Mouse (Mus musculus) hindbrain, postnatal 0 days (tissue): ENCODE results near the gene Fli1. TPM values are rescaled to one million over a fixed set of nuclear protein-coding genes. Genes with fewer than 3 reads are reported as not detected.

Experiments used
- ATAC-seq: fragments of 200-750 bp; cut with Nextera tagmentation; 2 replicates; pipeline ENCODE4 v1.8.0; 2017; ENCODE audit warnings: mild to moderate bottlenecking, moderate TSS enrichment, moderate library complexity
- DNase-seq: peaks from one replicate; pipeline ENCODE4 v3.0.0-alpha.2; 2015; ENCODE audit warnings: low spot score
- H3K27ac ChIP-seq: fragments of 300-500 bp; sonication (generic); 2 replicates; pipeline ENCODE4 v1.5.1; 2014; ENCODE audit warnings: mild to moderate bottlenecking
- H3K27me3 ChIP-seq: fragments of 300-500 bp; sonication (generic); 2 replicates; pipeline ENCODE4 v1.6.1; 2014; ENCODE audit warnings: low read length, mixed read lengths; ENCODE audit not compliant: insufficient read depth
- H3K36me3 ChIP-seq: fragments of 300-500 bp; sonication (generic); 2 replicates; pipeline ENCODE4 v1.6.1; 2014; ENCODE audit warnings: low read length, mixed read lengths; ENCODE audit not compliant: insufficient read depth
- H3K4me1 ChIP-seq: fragments of 300-500 bp; sonication (generic); 2 replicates; pipeline ENCODE4 v1.6.1; 2014; ENCODE audit warnings: antibody characterized with exemption, low read length, mixed read lengths; ENCODE audit not compliant: insufficient read depth
- H3K4me2 ChIP-seq: fragments of 300-500 bp; sonication (generic); 2 replicates; pipeline ENCODE4 v1.6.1; 2014; ENCODE audit warnings: low read depth, mild to moderate bottlenecking, low read length, moderate library complexity, mixed read lengths
- H3K4me3 ChIP-seq: fragments of 300-500 bp; sonication (generic); 2 replicates; pipeline ENCODE4 v1.5.1; 2014; ENCODE audit warnings: low read length
- H3K9ac ChIP-seq: fragments of 300-500 bp; sonication (generic); replicated peaks from 2 replicates; pipeline ENCODE4 v1.6.1; 2014; ENCODE audit warnings: mild to moderate bottlenecking, low read length, moderate library complexity, mixed read lengths
- H3K9me3 ChIP-seq: fragments of 300-500 bp; sonication (generic); 2 replicates; pipeline ENCODE4 v1.6.1; 2016; ENCODE audit warnings: low read length, mixed read lengths
- CTCF ChIP-seq: IDR thresholded peaks from 2 replicates; pipeline ENCODE4 v1.5.1; 2016; ENCODE audit warnings: antibody characterized with exemption, control low read depth, low read depth
- WGBS: fragments of 180-500 bp; shearing (Covaris S2); extraction: QIAGEN DNeasy Blood & Tissue Kit; methylation state at CpG from one replicate; pipeline ENCODE4 v1.1.7; 2014; 5-methylcytosine and 5-hydroxymethylcytosine counted together
- polyA plus RNA-seq: library from polyadenylated mRNA; unstranded; fragments of >200 nt; fragmentation: Nextera tagmentation; extraction: Ambion mirVana; gene quantifications from 2 replicates; pipeline ENCODE4 v1.2.1, GENCODE M21; 2015
- total RNA-seq: library from RNA; depleted of rRNA; stranded (reverse); fragments of >200 nt; gene quantifications from 2 replicates; pipeline ENCODE4 v1.2.3, GENCODE M21; 2014

Gene Fli1
- total and polyA plus RNA-seq, 2 experiments from 2014 or later = 5.6 to 10.8 TPM

DNA sequence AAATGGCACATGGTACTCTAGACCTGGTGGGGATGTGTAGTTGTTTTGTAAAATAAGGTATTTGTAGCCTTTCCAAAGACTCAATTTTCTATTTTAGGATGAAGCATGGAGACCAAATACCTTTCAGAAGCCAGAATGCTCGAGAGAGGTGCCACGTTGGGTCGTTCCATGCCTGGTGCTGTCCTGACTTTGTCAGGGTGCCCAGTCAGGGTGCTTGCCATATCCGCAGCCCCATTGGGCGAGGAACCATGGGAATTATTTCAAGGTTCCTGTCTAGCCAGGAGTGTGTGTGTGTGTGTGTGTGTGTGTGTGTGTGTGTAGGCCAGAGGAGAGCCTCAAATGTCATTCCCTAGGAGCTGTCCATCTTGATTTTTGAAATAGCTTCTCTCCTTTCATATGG is 132.0 kb downstream of the Fli1 start:
- no peak overlapping the region for H3K4me2 ChIP-seq
- 90% methylated on average over 5 of the region's 5 CpGs for WGBS
- no peak for DNase-seq
- no peak for ATAC-seq
- no peak overlapping the region for H3K9ac ChIP-seq
- H3K36me3 ChIP-seq = no peaks in the 10 kb centered on the region
- H3K27me3 ChIP-seq = 0 out of 2 replicates have a peak, but pooled peaks cover 10% of the 10 kb centered on the region
- TF ChIP-seq CTCF = no peak
- no peaks in the 10 kb centered on the region for H3K4me1 ChIP-seq
- no peak overlapping the region for H3K4me3 ChIP-seq
- no peak overlapping the region for H3K27ac ChIP-seq
- no peaks in the 10 kb centered on the region for H3K9me3 ChIP-seq

DNA sequence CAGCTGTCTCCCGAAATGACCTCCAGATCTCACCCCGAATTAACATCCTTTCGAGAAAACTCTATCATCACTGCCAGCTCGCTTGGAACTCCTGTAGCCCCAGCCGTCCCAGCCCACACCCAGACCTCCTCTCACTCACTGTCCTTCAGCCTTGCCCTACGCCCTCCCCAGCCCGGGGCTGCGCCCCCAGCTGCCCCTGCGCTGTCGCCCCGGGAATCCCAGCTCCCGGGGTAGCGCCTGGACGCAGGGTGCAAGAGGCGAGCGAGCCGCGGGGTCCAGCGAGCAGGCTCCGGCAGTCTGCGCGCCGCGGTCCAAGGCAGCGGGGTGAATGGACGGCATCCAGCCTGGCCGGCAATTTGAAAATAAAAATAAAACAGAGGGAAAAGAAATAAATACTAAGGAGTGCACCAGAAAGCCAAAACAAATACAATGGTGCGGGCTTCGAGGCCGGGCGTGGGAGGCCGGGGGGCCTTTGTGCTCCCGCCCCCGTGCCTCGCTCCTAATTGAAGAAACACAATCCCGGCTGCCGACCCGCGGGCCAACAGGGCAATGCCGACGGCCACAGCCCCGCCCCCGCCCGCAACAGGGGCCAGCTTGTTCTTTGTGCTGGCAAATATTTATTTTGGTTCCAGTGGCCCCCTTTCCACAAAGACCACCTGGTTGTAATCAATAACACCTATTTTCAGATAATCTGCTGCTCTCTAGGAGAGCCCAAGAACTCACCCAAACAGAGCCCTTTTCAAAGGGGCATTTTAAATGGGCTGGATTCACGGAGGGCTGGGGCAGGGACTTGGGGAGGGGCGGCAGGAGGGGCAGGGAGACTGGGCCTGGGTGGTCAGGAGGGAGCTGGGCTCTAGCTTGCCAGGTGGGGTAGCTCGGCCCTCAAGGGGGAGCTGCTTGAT is 133.3 kb downstream of the Fli1 start:
- DNase-seq = peak; percentile 17
- H3K27me3 ChIP-seq = 0 out of 2 replicates have a peak, but pooled peaks cover 10% of the 10 kb centered on the region
- peak overlapping the region; percentile 90 for H3K4me2 ChIP-seq
- peak overlapping the region; percentile 40; the same call in 1 of the 2 replicates for H3K9ac ChIP-seq
- H3K4me3 ChIP-seq = peak overlapping the region; percentile 43
- H3K4me1 ChIP-seq = no peaks in the 10 kb centered on the region
- H3K27ac ChIP-seq = no peak overlapping the region
- peak; percentile 25; the same call in 1 of the 2 replicates for ATAC-seq
- H3K9me3 ChIP-seq = no peaks in the 10 kb centered on the region
- 3% methylated on average over 47 of the region's 47 CpGs for WGBS
- no peak for TF ChIP-seq CTCF
- H3K36me3 ChIP-seq = no peaks in the 10 kb centered on the region

DNA sequence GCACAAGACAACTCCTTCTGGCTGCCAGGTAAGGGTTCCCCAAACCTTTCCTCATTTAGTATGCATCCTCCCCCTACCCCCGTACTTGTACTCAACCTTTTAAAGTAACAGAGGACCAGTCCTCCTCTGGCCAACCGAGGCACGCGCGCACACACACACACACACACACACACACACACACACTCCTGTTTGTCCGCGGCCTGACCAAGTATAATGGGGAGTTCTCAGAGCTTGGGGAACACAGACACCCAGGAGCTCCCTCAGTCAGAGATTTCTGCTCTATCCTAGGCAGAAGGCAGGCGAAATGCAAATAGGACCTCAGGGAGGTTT is 134.0 kb downstream of the Fli1 start:
- no peaks in the 10 kb centered on the region for H3K9me3 ChIP-seq
- ATAC-seq (peak; percentile 44; the same call in 1 of the 2 replicates), DNase-seq (no peak)
- H3K4me2 ChIP-seq = peak overlapping the region; percentile 90
- no peaks in the 10 kb centered on the region for H3K36me3 ChIP-seq
- peak overlapping the region; percentile 40; the same call in 1 of the 2 replicates for H3K9ac ChIP-seq
- peak overlapping the region; percentile 43 for H3K4me3 ChIP-seq
- 14% methylated on average over 8 of the region's 8 CpGs for WGBS
- H3K27ac ChIP-seq = no peak overlapping the region
- H3K4me1 ChIP-seq = no peaks in the 10 kb centered on the region
- H3K27me3 ChIP-seq = 0 out of 2 replicates have a peak, but pooled peaks cover 10% of the 10 kb centered on the region
- TF ChIP-seq CTCF = no peak

DNA sequence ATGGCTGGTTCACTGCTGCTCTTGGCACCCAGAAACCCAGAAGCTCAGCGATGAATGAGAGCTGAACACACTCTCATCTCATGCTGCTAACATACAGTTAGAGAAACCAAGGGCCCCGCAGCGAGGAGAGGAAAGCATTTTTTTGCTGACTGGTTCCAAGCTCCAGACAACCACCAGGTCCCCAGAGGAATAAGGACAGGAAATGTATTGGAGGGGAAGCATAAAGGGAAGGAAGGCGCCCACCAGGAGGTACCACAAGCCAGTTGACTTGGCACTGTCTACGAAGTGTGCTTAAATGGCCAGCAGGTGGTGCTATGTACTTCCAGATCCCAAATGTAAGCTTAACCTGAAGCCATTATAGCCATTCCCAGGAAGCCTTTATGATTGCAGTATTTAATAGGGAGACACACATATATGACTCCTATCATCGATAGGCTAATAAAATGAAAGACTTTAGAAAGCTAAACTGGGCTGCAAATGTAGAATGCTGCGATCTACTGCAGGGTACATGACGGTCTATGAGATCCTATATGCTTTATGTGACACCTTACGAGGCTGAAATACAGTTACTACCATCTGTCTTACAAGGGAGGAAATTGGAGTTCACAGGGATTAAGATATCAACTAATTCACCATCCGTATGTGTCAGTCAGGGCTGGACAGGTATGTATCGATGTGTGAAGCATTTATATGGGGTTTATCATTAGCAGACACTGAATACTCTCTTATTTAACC is 137.3 kb downstream of the Fli1 start:
- Histone ChIP-seq H3K27me3 (0 out of 2 replicates have a peak, but pooled peaks cover 10% of the 10 kb centered on the region), H3K9me3 (no peaks in the 10 kb centered on the region), H3K36me3 (no peaks in the 10 kb centered on the region), H3K27ac (no peak overlapping the region), H3K4me3 (no peak overlapping the region), H3K4me2 (no peak overlapping the region), H3K4me1 (no peaks in the 10 kb centered on the region), H3K9ac (no peak overlapping the region)
- peak; percentile 93 for TF ChIP-seq CTCF
- ATAC-seq (peak; percentile 83), DNase-seq (peak; percentile 93)
- 38% methylated on average over 11 of the region's 11 CpGs for WGBS

DNA sequence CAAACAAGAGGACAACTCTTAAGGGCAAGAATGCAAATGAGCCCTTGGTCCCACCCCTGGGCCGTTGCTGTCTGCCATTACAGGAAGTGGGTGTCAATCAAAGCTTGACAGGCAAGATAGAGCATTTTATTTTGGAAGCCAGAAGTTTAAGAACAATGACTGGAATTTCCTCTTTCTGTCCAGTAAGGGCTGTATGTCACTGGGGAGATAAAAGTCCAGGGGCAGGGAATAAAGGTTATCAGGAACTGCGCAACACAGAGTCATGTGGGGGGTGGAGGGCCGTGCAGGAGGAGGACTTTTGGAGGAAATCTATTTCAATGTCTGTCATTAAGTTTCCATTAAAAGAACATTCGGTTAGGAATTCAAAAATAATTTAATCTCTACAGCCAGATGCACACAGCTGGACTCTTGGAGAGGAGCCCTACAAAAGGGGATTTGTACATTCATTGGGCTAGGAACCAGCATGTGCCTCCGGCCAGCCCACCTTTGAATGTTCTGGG is 141.9 kb downstream of the Fli1 start:
- Histone ChIP-seq H3K36me3 (no peaks in the 10 kb centered on the region), H3K4me1 (no peaks in the 10 kb centered on the region), H3K27ac (no peak overlapping the region), H3K27me3 (no peaks in the 10 kb centered on the region), H3K9me3 (no peaks in the 10 kb centered on the region), H3K9ac (no peak overlapping the region), H3K4me3 (no peak overlapping the region), H3K4me2 (no peak overlapping the region)
- no peak for TF ChIP-seq CTCF
- 59% methylated on average over 5 of the region's 5 CpGs for WGBS
- DNase-seq = no peak
- no peak for ATAC-seq

DNA sequence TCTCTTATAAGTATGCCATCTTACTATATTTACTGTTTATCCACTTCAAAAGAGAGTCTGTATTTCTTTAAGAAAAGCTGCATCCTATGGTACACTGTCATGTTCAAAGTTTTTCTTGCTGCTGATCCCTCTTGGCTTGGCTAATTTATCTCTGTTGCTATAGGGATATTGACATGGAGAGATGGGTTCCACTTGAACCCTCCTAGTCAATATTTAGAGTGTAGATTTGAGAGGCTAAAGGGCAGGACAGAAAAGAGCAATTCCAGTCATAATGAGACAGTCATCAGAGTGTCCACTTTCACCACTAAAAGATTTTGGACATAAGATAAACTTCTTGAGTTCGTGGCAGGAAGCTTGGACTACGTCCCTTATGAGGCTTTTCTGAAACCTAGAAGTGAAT is 142.4 kb downstream of the Fli1 start:
- ATAC-seq (no peak), DNase-seq (no peak)
- Histone ChIP-seq H3K4me2 (no peak overlapping the region), H3K36me3 (no peaks in the 10 kb centered on the region), H3K27me3 (no peaks in the 10 kb centered on the region), H3K4me1 (no peaks in the 10 kb centered on the region), H3K4me3 (no peak overlapping the region), H3K27ac (no peak overlapping the region), H3K9ac (no peak overlapping the region), H3K9me3 (no peaks in the 10 kb centered on the region)
- no peak for TF ChIP-seq CTCF
- WGBS = 85% methylated on average over 2 of the region's 2 CpGs
